Mouse (Mus musculus) hindbrain, postnatal 0 days (tissue): ENCODE data around the gene Trp53rkb. TPM values are rescaled to one million over a fixed set of nuclear protein-coding genes. Genes with fewer than 3 reads are reported as not detected.

Source experiments
- ATAC-seq: fragments of 200-750 bp; cut with Nextera tagmentation; 2 replicates; pipeline ENCODE4 v1.8.0; 2017; ENCODE audit warnings: mild to moderate bottlenecking, moderate TSS enrichment, moderate library complexity
- DNase-seq: peaks from one replicate; pipeline ENCODE4 v3.0.0-alpha.2; 2015; ENCODE audit warnings: low spot score
- H3K27ac ChIP-seq: fragments of 300-500 bp; sonication (generic); 2 replicates; pipeline ENCODE4 v1.5.1; 2014; ENCODE audit warnings: mild to moderate bottlenecking
- H3K27me3 ChIP-seq: fragments of 300-500 bp; sonication (generic); 2 replicates; pipeline ENCODE4 v1.6.1; 2014; ENCODE audit warnings: low read length, mixed read lengths; ENCODE audit not compliant: insufficient read depth
- H3K36me3 ChIP-seq: fragments of 300-500 bp; sonication (generic); 2 replicates; pipeline ENCODE4 v1.6.1; 2014; ENCODE audit warnings: low read length, mixed read lengths; ENCODE audit not compliant: insufficient read depth
- H3K4me1 ChIP-seq: fragments of 300-500 bp; sonication (generic); 2 replicates; pipeline ENCODE4 v1.6.1; 2014; ENCODE audit warnings: antibody characterized with exemption, low read length, mixed read lengths; ENCODE audit not compliant: insufficient read depth
- H3K4me2 ChIP-seq: fragments of 300-500 bp; sonication (generic); 2 replicates; pipeline ENCODE4 v1.6.1; 2014; ENCODE audit warnings: low read depth, mild to moderate bottlenecking, low read length, moderate library complexity, mixed read lengths
- H3K4me3 ChIP-seq: fragments of 300-500 bp; sonication (generic); 2 replicates; pipeline ENCODE4 v1.5.1; 2014; ENCODE audit warnings: low read length
- H3K9ac ChIP-seq: fragments of 300-500 bp; sonication (generic); replicated peaks from 2 replicates; pipeline ENCODE4 v1.6.1; 2014; ENCODE audit warnings: mild to moderate bottlenecking, low read length, moderate library complexity, mixed read lengths
- H3K9me3 ChIP-seq: fragments of 300-500 bp; sonication (generic); 2 replicates; pipeline ENCODE4 v1.6.1; 2016; ENCODE audit warnings: low read length, mixed read lengths
- CTCF ChIP-seq: IDR thresholded peaks from 2 replicates; pipeline ENCODE4 v1.5.1; 2016; ENCODE audit warnings: antibody characterized with exemption, control low read depth, low read depth
- WGBS: fragments of 180-500 bp; shearing (Covaris S2); extraction: QIAGEN DNeasy Blood & Tissue Kit; methylation state at CpG from one replicate; pipeline ENCODE4 v1.1.7; 2014; 5-methylcytosine and 5-hydroxymethylcytosine counted together
- polyA plus RNA-seq: library from polyadenylated mRNA; unstranded; fragments of >200 nt; fragmentation: Nextera tagmentation; extraction: Ambion mirVana; gene quantifications from 2 replicates; pipeline ENCODE4 v1.2.1, GENCODE M21; 2015
- total RNA-seq: library from RNA; depleted of rRNA; stranded (reverse); fragments of >200 nt; gene quantifications from 2 replicates; pipeline ENCODE4 v1.2.3, GENCODE M21; 2014

The Trp53rkb gene
- total and polyA plus RNA-seq, 2 experiments from 2014 or later, result 7.2 to 11.3 TPM

- no peaks in the 10 kb centered on the region for H3K9me3 ChIP-seq
- no peaks in the 10 kb centered on the region for H3K27me3 ChIP-seq
- TF ChIP-seq CTCF, result no peak
- ATAC-seq, result no peak
- no peak overlapping the region for H3K27ac ChIP-seq
- no peak overlapping the region for H3K4me3 ChIP-seq
- H3K4me2 ChIP-seq, result no peak overlapping the region
- no peaks in the 10 kb centered on the region for H3K36me3 ChIP-seq
- DNase-seq, result no peak
- H3K4me1 ChIP-seq, result no peaks in the 10 kb centered on the region
- no peak overlapping the region for H3K9ac ChIP-seq
- WGBS, result 92% methylated on average over 7 of the region's 7 CpGs
Observed at GRCm38 (mm10) chr2:166754760-166755159, 37.6 kb upstream of the Trp53rkb start.

- Histone ChIP-seq H3K27me3 (no peaks in the 10 kb centered on the region), H3K4me3 (no peak overlapping the region), H3K36me3 (no peaks in the 10 kb centered on the region), H3K27ac (no peak overlapping the region), H3K9ac (no peak overlapping the region), H3K4me1 (no peaks in the 10 kb centered on the region; the same call in 1 of the 2 replicates), H3K4me2 (no peak overlapping the region), H3K9me3 (no peaks in the 10 kb centered on the region)
- ATAC-seq, result no peak
- no peak for DNase-seq
- TF ChIP-seq CTCF, result no peak
- WGBS, result 46% methylated on average over 3 of the region's 3 CpGs
Observed at GRCm38 (mm10) chr2:166757969-166758368, 34.4 kb upstream of the Trp53rkb start.

- H3K36me3 ChIP-seq, result no peaks in the 10 kb centered on the region
- no peaks in the 10 kb centered on the region for H3K27me3 ChIP-seq
- no peak overlapping the region for H3K27ac ChIP-seq
- H3K4me2 ChIP-seq, result no peak overlapping the region
- no peak overlapping the region for H3K4me3 ChIP-seq
- H3K4me1 ChIP-seq, result no peaks in the 10 kb centered on the region; the same call in 1 of the 2 replicates
- TF ChIP-seq CTCF, result no peak
- no peak for ATAC-seq
- peak; percentile 23 for DNase-seq
- H3K9ac ChIP-seq, result no peak overlapping the region
- H3K9me3 ChIP-seq, result no peaks in the 10 kb centered on the region
- 19% methylated on average over 5 of the region's 5 CpGs for WGBS
Observed at GRCm38 (mm10) chr2:166764051-166764450, 28.3 kb upstream of the Trp53rkb start.

GRCm38 (mm10) chr2:166767591-166767990 is 24.7 kb upstream of the Trp53rkb start:
- H3K9ac ChIP-seq, result no peak overlapping the region
- no peak for ATAC-seq
- no peak for TF ChIP-seq CTCF
- H3K27ac ChIP-seq, result no peak overlapping the region
- no peaks in the 10 kb centered on the region for H3K27me3 ChIP-seq
- no peak overlapping the region for H3K4me3 ChIP-seq
- 77% methylated on average over 9 of the region's 9 CpGs for WGBS
- H3K36me3 ChIP-seq, result no peaks in the 10 kb centered on the region
- no peak overlapping the region for H3K4me2 ChIP-seq
- DNase-seq, result no peak
- no peaks in the 10 kb centered on the region for H3K9me3 ChIP-seq
- H3K4me1 ChIP-seq, result no peaks in the 10 kb centered on the region

- Histone ChIP-seq H3K4me1 (no peaks in the 10 kb centered on the region), H3K9ac (no peak overlapping the region), H3K4me2 (no peak overlapping the region), H3K27ac (no peak overlapping the region), H3K4me3 (no peak overlapping the region), H3K36me3 (no peaks in the 10 kb centered on the region), H3K27me3 (no peaks in the 10 kb centered on the region), H3K9me3 (no peaks in the 10 kb centered on the region)
- no peak for TF ChIP-seq CTCF
- no peak for ATAC-seq
- DNase-seq, result no peak
- 70% methylated on average over 11 of the region's 11 CpGs for WGBS
Observed at GRCm38 (mm10) chr2:166771396-166771795, 20.9 kb upstream of the Trp53rkb start.

- H3K36me3 ChIP-seq, result no peaks in the 10 kb centered on the region
- DNase-seq (no peak), ATAC-seq (no peak)
- no peak overlapping the region for H3K9ac ChIP-seq
- no peak overlapping the region for H3K27ac ChIP-seq
- H3K27me3 ChIP-seq, result no peaks in the 10 kb centered on the region
- no peak overlapping the region for H3K4me3 ChIP-seq
- TF ChIP-seq CTCF, result no peak
- 74% methylated on average over 10 of the region's 10 CpGs for WGBS
- no peak overlapping the region for H3K4me2 ChIP-seq
- H3K9me3 ChIP-seq, result no peaks in the 10 kb centered on the region
- no peaks in the 10 kb centered on the region for H3K4me1 ChIP-seq
Observed at GRCm38 (mm10) chr2:166773587-166773986, 18.7 kb upstream of the Trp53rkb start.

GRCm38 (mm10) chr2:166774275-166774674 is 18.1 kb upstream of the Trp53rkb start:
- DNase-seq (no peak), ATAC-seq (no peak)
- no peak for TF ChIP-seq CTCF
- H3K4me3 ChIP-seq, result no peak overlapping the region
- H3K4me2 ChIP-seq, result no peak overlapping the region
- no peaks in the 10 kb centered on the region for H3K36me3 ChIP-seq
- H3K9ac ChIP-seq, result no peak overlapping the region
- no peaks in the 10 kb centered on the region for H3K4me1 ChIP-seq
- no peaks in the 10 kb centered on the region for H3K9me3 ChIP-seq
- H3K27ac ChIP-seq, result no peak overlapping the region
- H3K27me3 ChIP-seq, result no peaks in the 10 kb centered on the region
- 75% methylated on average over 10 of the region's 10 CpGs for WGBS
